Mouse (Mus musculus): ENCODE results near the gene Spon1.

Gene Spon1

GRCm38 (mm10) chr7:114081633-114082420, 316.0 kb downstream of the Spon1 start:
- no peak for DNase-seq (ENCODE audit: low read depth in 2 of 2, low spot score in 2 of 2)

GRCm38 (mm10) chr7:114083088-114083487, 317.3 kb downstream of the Spon1 start:
- DNase-seq (ENCODE audit: low read depth in 2 of 2, low spot score in 2 of 2) = no peak

DNA sequence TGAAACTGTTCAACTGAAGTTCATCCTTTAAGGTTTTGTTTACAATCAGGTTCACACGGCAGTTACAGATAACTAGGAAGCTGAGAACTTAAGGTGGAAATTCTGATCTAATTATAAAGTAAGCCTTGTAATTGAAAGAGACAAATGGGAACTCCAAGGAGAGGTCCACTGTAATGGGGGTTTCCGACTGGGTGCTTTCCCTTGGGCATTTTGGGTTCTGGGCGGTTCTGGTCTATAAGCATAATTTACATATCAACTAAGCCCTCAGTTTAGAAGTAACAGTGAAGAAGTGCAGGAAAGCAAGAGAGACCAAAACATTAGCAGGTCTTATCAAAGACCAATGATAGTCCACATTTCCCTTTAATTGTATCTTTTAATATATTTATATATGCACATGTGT, 318.0 kb downstream of the Spon1 start:
- no peak for DNase-seq (ENCODE audit: low read depth in 2 of 2, low spot score in 2 of 2)

DNA sequence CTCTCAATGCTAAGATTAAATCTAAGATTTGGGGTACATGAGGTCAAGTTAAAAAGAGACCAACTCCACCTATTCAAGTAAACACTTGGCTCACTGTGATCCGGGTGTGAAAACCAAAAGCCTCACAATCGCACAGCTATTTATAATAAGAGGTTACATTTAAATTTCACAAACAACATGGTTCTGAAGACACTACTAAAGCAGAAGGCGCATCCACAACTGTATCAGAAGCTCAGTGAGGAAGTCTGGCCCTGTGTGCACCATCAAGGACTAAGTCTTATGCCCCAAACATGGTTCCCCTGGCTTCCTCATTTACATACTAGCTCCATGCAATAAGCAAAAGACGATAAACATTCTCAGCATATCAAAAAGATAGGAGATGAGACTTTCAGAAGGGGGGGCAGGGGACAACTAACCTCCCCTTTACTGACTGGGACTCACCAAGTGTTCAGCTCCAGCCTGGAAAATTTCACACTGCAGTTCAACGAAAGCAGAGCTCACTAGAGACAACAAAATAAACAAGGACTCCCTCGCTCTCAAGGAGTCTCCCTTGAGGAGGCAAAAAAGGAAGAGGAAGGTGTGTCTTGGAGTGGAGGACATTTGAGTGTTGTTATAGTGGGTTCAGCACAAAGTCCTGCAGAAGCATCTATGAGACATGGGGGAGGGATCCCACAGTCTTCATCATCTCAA, 320.4 kb downstream of the Spon1 start:
- no peak for DNase-seq (ENCODE audit: low read depth in 2 of 2, low spot score in 2 of 2)

DNA sequence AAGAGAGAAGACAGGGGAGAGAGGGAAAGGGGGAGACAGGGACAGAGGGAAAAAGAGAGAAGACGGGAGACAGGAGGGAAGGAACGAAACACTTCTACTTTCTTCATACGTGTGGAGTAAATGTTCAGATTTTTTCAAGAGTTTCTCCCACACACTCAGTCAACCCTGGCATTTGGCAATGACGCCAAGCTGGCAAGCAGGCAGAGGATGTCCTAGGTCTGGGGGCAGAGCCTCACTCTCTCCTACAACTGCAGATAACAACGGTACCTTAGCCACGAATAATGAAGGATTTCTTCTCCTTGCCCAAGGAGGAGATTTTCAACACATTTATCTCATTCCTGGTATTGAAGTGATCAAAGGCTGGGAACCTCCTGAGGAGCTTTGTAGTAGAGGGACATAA, 321.5 kb downstream of the Spon1 start:
- DNase-seq (ENCODE audit: low read depth in 2 of 2, low spot score in 2 of 2) = peak in 1 of 2 experiments; percentile 48

DNA sequence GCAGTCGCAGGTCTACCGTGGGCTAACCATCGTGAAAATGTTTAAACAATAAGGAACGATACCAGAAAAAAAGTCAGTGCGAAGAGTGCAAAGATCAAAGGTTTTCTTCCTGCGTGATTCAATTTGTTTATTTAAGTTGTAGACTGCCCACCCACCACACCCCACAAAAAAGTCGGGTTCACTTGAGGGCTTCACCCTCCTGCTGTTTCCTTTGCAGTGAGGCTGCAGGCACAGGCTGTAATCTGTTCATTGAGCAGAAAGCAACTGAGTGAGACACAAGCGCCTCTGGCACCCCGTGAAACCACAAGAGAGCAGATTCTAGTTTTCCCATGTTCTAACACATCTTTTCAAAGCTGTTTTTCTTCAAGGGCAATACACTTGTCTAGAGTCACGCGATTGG, 322.2 kb downstream of the Spon1 start:
- peak; percentile 81 to 84 for DNase-seq (ENCODE audit: low read depth in 2 of 2, low spot score in 2 of 2)

DNA sequence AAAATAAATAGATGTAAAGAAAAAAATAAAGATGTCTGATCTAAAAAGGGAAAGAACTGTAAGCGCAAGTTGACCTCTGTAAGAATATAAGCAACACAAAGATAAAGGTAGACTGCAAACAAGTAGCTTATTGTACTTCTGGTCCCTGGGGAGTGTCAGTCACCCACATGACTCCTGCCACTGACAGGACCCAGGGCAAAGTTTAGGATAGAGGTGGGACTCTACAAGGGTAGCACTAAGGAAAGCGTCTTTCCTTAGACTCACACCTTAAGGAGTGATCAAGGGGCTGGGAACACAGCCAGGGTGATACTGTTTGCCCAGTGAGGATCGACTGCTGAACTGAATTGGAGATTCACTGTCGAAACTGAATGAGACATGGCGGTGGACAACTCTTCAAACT, 323.1 kb downstream of the Spon1 start:
- no peak for DNase-seq (ENCODE audit: low read depth in 2 of 2, low spot score in 2 of 2)

GRCm38 (mm10) chr7:114090231-114090630, 324.4 kb downstream of the Spon1 start:
- no peak for DNase-seq (ENCODE audit: low read depth in 2 of 2, low spot score in 2 of 2)

DNA sequence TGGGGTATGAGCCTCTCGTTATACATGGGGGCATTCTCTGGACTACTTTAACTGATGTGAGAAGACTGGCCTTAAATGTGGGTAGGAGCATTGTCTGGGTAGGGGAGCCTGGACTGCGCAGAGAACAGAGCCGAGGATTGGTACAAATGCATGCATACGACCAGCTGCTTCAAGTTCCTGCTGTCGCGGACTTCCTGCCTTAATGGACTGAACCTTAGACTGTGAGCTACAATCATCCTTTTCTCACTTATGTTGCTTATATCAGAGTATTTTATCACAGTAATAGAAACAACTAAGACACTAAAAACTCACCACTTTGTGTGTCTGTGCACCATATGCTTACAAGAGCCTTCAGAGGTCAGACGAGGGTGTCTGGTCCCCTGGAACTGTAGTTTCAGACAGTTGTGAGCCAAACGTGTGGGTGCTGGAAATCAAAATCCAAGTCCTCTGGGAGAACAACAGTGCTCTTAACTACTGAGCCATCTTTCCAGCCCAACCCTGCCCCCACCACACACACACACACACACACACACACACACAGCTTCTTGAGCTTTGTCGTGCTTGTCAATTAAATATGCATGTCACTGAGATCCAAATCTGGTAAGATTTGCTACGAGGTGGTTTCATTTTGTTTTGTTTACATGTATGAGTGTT, 325.2 kb downstream of the Spon1 start:
- no peak for DNase-seq (ENCODE audit: low read depth in 2 of 2, low spot score in 2 of 2)

All from CD8-positive naive resting alpha-beta T cell, adult 2 months (primary cell).